Mouse (Mus musculus) adipose tissue, adult 10 weeks (tissue): Measurements from ENCODE around the gene Cript. TPM values are rescaled to one million over a fixed set of nuclear protein-coding genes. Genes with fewer than 3 reads are reported as not detected.

Experiments
- polyA plus RNA-seq: library from polyadenylated mRNA; stranded (reverse); fragments of 350-450 nt; fragmentation: Illumina TruSeq; extraction: RNeasy Lipid Tissue Mini Kit (QIAGEN cat#74804); gene quantifications from one replicate; pipeline ENCODE4 v1.2.3, GENCODE M21; 2014; ENCODE audit warnings: low read depth, low replicate concordance

Gene Cript
- 61.5 TPM for polyA plus RNA-seq

GRCm38 (mm10) chr17:87025269-87025949 is at the start of gene Cript, which contains the start of gene Pigf:
Cript (plus strand) TSS chr17:87025550.
Pigf (minus strand) TSS chr17:87025406.

Other genes with a start within 250 kb of the Cript start
- gene Tmem247, start 108.2 kb upstream of the Cript start, polyA plus RNA-seq, result 8.9 TPM
- gene Atp6v1e2, start 77.7 kb upstream of the Cript start, polyA plus RNA-seq, result 2.9 TPM
- 55.5 TPM for gene Rhoq, start 62.5 kb upstream of the Cript start, polyA plus RNA-seq
- gene Pigf, start 144 bp upstream of the Cript start, polyA plus RNA-seq, result 17.3 TPM
- gene Socs5, start 82.1 kb downstream of the Cript start, polyA plus RNA-seq, result 10.2 TPM
- 126 TPM for gene Mcfd2, start 240.4 kb downstream of the Cript start, polyA plus RNA-seq